Mouse (Mus musculus) ES-Bruce4 (cell line): ENCODE results near the gene Hsdl2.
"Not testable (repeated sequence)": the region's sequence is repeated elsewhere in the genome, so short reads cannot be mapped to it uniquely, and the experiment has no call there.

Experiments
- CTCF ChIP-seq: IDR thresholded peaks from one replicate; pipeline ENCODE4 v1.8.1; 2011; ENCODE audit warnings: low read depth, low read length
- POLR2A ChIP-seq: IDR thresholded peaks from one replicate; pipeline ENCODE4 v1.8.1; 2011; ENCODE audit warnings: low read length; ENCODE audit not compliant: insufficient read depth

- not testable (repeated sequence) for TF ChIP-seq CTCF, POLR2A
Observed at GRCm38 (mm10) chr4:59570519-59570918, 10.8 kb upstream of the Hsdl2 start.
